Mouse (Mus musculus): ENCODE measurements at regions not wholly inside any gene's neighbourhood (a gene's known extent, or its start where the extent isn't known, plus 50 kb on each side); places are given as distances from the start of the nearest gene placed in this dataset.

DNA sequence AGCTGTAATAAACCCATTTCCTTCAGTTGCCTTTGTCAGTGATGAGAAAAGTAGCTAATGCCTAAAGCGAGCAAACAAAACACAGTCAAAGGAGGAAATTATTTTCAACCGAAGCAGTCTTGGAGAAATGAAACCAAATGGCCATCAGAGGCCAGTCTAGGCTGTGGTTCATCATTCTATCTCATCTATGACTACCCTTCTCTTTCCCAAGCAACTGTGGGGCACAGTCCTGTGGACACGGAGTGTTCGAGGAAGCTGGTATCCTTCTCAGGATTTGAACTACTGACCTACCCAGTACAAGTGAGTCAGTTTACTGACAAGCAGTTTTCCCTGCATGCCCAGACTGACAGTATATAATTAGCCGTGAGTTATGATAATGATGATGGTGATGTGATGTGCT, 319.1 kb downstream of the Bcl11a start:
- TF ChIP-seq CTCF (IDR thresholded peaks at IDR 0.05) (no peak), EP300 (IDR thresholded peaks at IDR 0.05) (no peak)

Measured in lung, postnatal 0 days (tissue).